Mouse (Mus musculus) limb, embryonic 12.5 days (tissue): ENCODE data around the gene Cacng3. TPM values are rescaled to one million over a fixed set of nuclear protein-coding genes. Genes with fewer than 3 reads are reported as not detected.

ENCODE experiments used
- ATAC-seq: fragments of 200-750 bp; cut with Nextera tagmentation; 2 replicates; pipeline ENCODE4 v1.8.0; 2017; ENCODE audit warnings: low read depth, moderate TSS enrichment; ENCODE audit not compliant: insufficient number of reproducible peaks, insufficient read depth, low FRiP score, low TSS enrichment
- H3K27ac ChIP-seq: fragments of 300-500 bp; sonication (generic); 2 replicates; pipeline ENCODE4 v1.5.1; 2016; ENCODE audit warnings: mild to moderate bottlenecking, moderate library complexity
- H3K27me3 ChIP-seq: fragments of 300-500 bp; sonication (generic); 2 replicates; pipeline ENCODE4 v1.6.1; 2016; ENCODE audit warnings: mild to moderate bottlenecking, moderate library complexity
- H3K36me3 ChIP-seq: fragments of 300-500 bp; sonication (generic); 2 replicates; pipeline ENCODE4 v1.6.1; 2016; ENCODE audit warnings: mild to moderate bottlenecking, moderate library complexity
- H3K4me1 ChIP-seq: fragments of 300-500 bp; sonication (generic); replicated peaks from 2 replicates; pipeline ENCODE4 v1.6.1; 2016
- H3K4me2 ChIP-seq: fragments of 300-500 bp; sonication (generic); 2 replicates; pipeline ENCODE4 v1.6.1; 2016; ENCODE audit warnings: mild to moderate bottlenecking, moderate library complexity
- H3K4me3 ChIP-seq: fragments of 300-500 bp; sonication (generic); replicated peaks from 2 replicates; pipeline ENCODE4 v1.5.1; 2016; ENCODE audit warnings: mild to moderate bottlenecking
- H3K9ac ChIP-seq: fragments of 300-500 bp; sonication (generic); replicated peaks from 2 replicates; pipeline ENCODE4 v1.6.1; 2016; ENCODE audit warnings: mild to moderate bottlenecking, moderate library complexity
- H3K9me3 ChIP-seq: fragments of 300-500 bp; sonication (generic); 2 replicates; pipeline ENCODE4 v1.6.1; 2016; ENCODE audit warnings: mild to moderate bottlenecking, moderate library complexity
- WGBS: fragments of 180-500 bp; shearing (Covaris S2); methylation state at CpG from one replicate; pipeline ENCODE4 v1.1.7; 2016; 5-methylcytosine and 5-hydroxymethylcytosine counted together
- polyA plus RNA-seq: library from polyadenylated mRNA; unstranded; fragments of >200 nt; fragmentation: Nextera tagmentation; extraction: Ambion mirVana; gene quantifications from 2 replicates; pipeline ENCODE4 v1.2.1, GENCODE M21; 2016

Gene Cacng3
- polyA plus RNA-seq, 1 experiment from 2014 or later, result not detected

- H3K36me3 ChIP-seq, result no peaks in the 10 kb centered on the region
- no peaks in the 10 kb centered on the region for H3K9me3 ChIP-seq
- H3K4me3 ChIP-seq, result no peak overlapping the region
- WGBS, result 94% methylated on average over 5 of the region's 5 CpGs
- H3K9ac ChIP-seq, result no peak overlapping the region
- H3K27me3 ChIP-seq, result no peaks in the 10 kb centered on the region
- no peak overlapping the region for H3K27ac ChIP-seq
- H3K4me1 ChIP-seq, result no peaks in the 10 kb centered on the region
- no peak for ATAC-seq
- H3K4me2 ChIP-seq, result no peak overlapping the region
Measured at GRCm38 (mm10) chr7:122657423-122658126, 12.7 kb upstream of the Cacng3 start.

DNA sequence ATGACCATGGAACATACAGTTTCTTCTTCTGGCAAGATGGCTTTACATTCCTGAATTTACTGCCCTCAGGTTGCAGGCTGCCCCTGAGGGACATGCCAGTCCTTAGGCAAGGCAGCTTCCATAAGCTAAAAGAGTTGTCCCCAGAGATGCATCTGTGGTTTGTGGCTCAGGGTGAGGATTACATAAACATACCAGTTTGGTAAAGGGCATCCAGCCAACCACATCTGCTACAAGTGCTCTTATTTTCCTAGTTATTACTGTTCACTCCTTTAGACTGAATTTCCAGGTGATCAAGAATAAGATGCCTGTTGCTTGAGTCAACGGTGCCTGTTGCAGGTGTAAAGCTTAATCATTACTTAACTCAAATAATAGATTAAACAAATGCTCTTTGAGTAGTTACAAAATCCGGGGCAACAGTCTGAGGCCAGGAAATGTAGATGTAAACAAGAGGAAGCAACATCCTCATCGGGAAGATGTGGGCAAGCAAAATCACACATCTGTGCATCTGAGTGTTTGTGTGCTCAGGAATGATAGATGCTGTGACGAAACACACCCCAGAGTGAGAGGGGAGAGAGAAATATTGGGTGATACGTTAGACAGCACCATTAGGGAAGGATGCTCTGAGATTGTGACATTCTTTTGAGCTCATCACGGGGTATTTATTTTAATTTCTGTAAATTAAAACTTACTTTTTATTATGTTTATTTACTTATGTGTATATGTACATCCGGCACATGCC, 4.8 kb upstream of the Cacng3 start:
- Histone ChIP-seq H3K27me3 (peaks cover 3% of the 10 kb centered on the region), H3K4me1 (no peaks in the 10 kb centered on the region), H3K4me2 (no peak overlapping the region), H3K36me3 (no peaks in the 10 kb centered on the region), H3K9ac (no peak overlapping the region), H3K4me3 (no peak overlapping the region), H3K9me3 (no peaks in the 10 kb centered on the region), H3K27ac (no peak overlapping the region)
- no peak for ATAC-seq
- 77% methylated on average over 7 of the region's 7 CpGs for WGBS

DNA sequence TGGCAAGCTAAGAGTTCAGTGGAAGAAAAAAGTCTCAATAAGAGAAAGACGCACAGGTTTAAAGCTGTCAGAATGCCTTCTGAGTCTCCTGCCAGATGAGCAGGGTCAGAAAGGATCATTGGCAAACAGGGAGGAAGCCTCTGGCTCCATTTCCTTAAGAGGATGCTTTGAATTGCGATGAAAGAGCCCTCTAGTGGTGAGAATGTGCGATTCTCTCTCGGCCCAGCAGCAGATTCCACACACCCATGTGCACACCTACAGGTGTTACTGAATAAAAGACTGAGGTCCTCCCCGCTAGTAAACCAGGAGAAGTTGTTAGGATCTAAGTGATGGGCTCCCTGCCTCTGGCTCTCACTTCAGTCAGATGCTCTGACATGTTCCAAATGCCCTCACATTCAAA, 2.4 kb upstream of the Cacng3 start:
- no peak for ATAC-seq
- Histone ChIP-seq H3K27me3 (peaks cover 19% of the 10 kb centered on the region), H3K4me1 (0 out of 2 replicates have a peak, but pooled peaks cover 5% of the 10 kb centered on the region), H3K27ac (no peak overlapping the region), H3K4me3 (no peak overlapping the region), H3K9me3 (no peaks in the 10 kb centered on the region), H3K9ac (no peak overlapping the region), H3K4me2 (no peak overlapping the region), H3K36me3 (no peaks in the 10 kb centered on the region)
- 24% methylated on average over 5 of the region's 5 CpGs for WGBS

- Histone ChIP-seq H3K9me3 (no peaks in the 10 kb centered on the region), H3K9ac (no peak overlapping the region), H3K36me3 (no peaks in the 10 kb centered on the region), H3K4me3 (no peak overlapping the region), H3K27me3 (peaks cover 19% of the 10 kb centered on the region), H3K4me1 (0 out of 2 replicates have a peak, but pooled peaks cover 5% of the 10 kb centered on the region), H3K27ac (no peak overlapping the region), H3K4me2 (0 out of 2 replicates have a peak overlapping the region, but pooled peaks have one; percentile 6)
- 13% methylated on average over 42 of the region's 45 CpGs for WGBS
- peak; percentile 96 for ATAC-seq
Measured at GRCm38 (mm10) chr7:122670873-122671641, 765 bp downstream of the Cacng3 start.

DNA sequence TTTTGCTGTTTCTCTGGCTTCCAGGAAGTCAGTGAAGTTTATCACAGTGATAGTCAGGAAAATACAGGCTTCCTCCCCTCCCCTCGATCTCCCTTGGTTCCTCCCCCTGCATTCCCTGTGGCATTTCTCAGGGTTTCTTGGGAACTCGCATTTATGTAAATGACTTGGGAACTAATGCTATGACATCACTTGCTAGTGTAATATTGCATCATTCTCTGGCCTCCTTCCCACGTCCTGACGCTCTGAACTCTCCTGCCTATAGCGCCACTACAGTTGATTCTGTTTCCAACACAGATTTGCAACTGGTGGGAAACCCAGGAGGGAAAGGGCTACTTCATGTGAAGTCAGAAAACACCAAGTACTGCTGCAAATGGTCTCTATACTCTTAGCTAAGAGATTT, 2.7 kb downstream of the Cacng3 start:
- WGBS, result 51% methylated on average over 5 of the region's 5 CpGs
- Histone ChIP-seq H3K9ac (no peak overlapping the region), H3K4me3 (no peak overlapping the region), H3K36me3 (no peaks in the 10 kb centered on the region), H3K4me1 (0 out of 2 replicates have a peak, but pooled peaks cover 5% of the 10 kb centered on the region), H3K27ac (no peak overlapping the region), H3K4me2 (no peak overlapping the region), H3K9me3 (no peaks in the 10 kb centered on the region), H3K27me3 (peaks cover 19% of the 10 kb centered on the region)
- ATAC-seq, result no peak

DNA sequence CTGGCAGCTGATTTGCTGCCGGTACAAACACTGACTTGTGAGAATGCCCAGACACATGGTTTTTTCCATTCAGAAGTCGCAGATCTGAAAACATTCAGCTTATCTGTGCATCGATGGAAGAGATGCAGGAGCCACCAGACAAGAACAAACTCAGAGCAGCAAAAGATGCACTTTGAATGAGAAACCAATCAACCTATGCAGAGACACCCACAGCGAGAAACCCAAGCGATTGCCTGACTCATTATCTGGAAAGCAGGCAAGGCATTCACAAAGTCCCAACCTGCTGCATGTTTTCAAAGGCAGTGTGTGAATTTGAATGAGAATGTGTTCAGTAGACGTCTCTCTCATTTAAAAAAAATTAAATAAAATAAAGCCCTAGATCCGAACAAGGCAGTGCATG, 4.9 kb downstream of the Cacng3 start:
- H3K36me3 ChIP-seq, result no peaks in the 10 kb centered on the region
- ATAC-seq, result no peak
- H3K9ac ChIP-seq, result no peak overlapping the region
- H3K4me3 ChIP-seq, result no peak overlapping the region
- H3K4me1 ChIP-seq, result 0 out of 2 replicates have a peak, but pooled peaks cover 5% of the 10 kb centered on the region
- WGBS, result 88% methylated on average over 7 of the region's 7 CpGs
- no peak overlapping the region for H3K27ac ChIP-seq
- H3K27me3 ChIP-seq, result peaks cover 19% of the 10 kb centered on the region
- no peaks in the 10 kb centered on the region for H3K9me3 ChIP-seq
- no peak overlapping the region for H3K4me2 ChIP-seq

DNA sequence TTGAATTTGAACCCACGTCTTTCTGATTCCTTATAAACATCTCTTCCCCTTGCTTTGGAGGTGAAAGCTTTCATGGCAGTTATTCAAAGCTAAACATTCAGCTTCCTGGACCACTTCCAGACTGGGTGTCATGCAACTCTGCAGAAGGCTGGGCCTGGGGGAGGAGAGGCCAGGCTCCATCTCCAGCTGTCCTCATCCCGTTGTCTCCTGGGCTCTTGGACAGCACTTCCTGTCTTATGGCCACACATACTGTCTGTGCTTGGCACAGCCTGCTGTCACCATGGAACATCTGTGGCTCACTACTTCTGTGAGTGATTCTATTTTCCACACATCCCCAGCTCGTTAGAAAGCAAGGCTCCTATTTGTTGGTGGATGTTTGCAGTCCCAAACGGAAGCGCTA, 31.5 kb downstream of the Cacng3 start:
- H3K4me1 ChIP-seq, result no peaks in the 10 kb centered on the region
- H3K36me3 ChIP-seq, result no peaks in the 10 kb centered on the region
- H3K9me3 ChIP-seq, result no peaks in the 10 kb centered on the region
- no peak overlapping the region for H3K9ac ChIP-seq
- no peak for ATAC-seq
- WGBS, result 75% methylated on average over 5 of the region's 5 CpGs
- no peak overlapping the region for H3K27ac ChIP-seq
- no peak overlapping the region for H3K4me3 ChIP-seq
- no peak overlapping the region for H3K4me2 ChIP-seq
- H3K27me3 ChIP-seq, result 0 out of 2 replicates have a peak, but pooled peaks cover 3% of the 10 kb centered on the region

DNA sequence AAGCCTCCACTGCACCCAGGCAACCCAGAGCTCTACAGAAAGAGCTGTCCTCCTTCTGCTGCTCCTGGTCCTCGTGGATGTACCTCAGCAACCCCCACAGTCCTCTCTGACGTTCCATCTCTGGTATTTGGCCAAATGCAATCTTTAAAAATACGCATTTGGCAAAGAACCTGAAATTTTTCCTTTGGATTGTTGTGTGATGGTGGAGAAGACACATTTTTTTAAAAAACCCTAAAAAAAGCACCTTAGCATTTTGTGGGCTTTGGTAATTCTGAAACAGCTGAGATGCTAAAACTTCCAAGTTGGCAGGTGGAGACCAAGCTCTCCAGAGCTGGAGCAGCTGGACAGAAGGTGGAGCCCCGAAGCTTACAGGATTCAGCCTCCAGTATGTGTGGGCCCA, 32.2 kb downstream of the Cacng3 start:
- Histone ChIP-seq H3K9ac (no peak overlapping the region), H3K4me1 (no peaks in the 10 kb centered on the region), H3K27ac (no peak overlapping the region), H3K27me3 (0 out of 2 replicates have a peak, but pooled peaks cover 3% of the 10 kb centered on the region), H3K9me3 (no peaks in the 10 kb centered on the region), H3K4me2 (no peak overlapping the region), H3K36me3 (no peaks in the 10 kb centered on the region), H3K4me3 (no peak overlapping the region)
- 77% methylated on average over 4 of the region's 4 CpGs for WGBS
- no peak for ATAC-seq

- no peak overlapping the region for H3K9ac ChIP-seq
- no peak overlapping the region for H3K27ac ChIP-seq
- H3K9me3 ChIP-seq, result no peaks in the 10 kb centered on the region
- no peak overlapping the region for H3K4me2 ChIP-seq
- no peaks in the 10 kb centered on the region for H3K36me3 ChIP-seq
- 57% methylated on average over 5 of the region's 5 CpGs for WGBS
- no peaks in the 10 kb centered on the region for H3K4me1 ChIP-seq
- 0 out of 2 replicates have a peak, but pooled peaks cover 3% of the 10 kb centered on the region for H3K27me3 ChIP-seq
- H3K4me3 ChIP-seq, result no peak overlapping the region
- no peak for ATAC-seq
Measured at GRCm38 (mm10) chr7:122706736-122707135, 36.4 kb downstream of the Cacng3 start.

DNA sequence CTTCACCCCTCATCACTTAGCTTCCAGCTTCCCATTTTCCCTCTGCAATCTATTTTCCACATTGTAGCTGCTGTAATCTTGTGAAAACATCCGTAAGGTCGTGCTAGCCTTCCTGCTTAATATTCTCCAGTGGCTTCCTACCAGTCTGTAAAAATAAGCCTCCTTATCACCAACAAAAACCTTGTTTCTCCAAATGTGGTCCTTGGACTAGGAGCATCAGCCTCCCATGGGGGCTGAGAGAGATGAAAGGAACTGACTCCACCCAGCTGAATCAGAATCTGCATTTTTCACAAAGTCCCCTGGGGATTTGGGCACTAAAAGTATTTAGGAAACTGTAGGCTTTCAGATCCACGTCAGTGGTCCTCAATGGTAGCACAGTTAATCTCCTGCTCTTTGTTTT, 46.0 kb downstream of the Cacng3 start:
- H3K9ac ChIP-seq, result no peak overlapping the region
- no peak overlapping the region for H3K4me2 ChIP-seq
- H3K4me3 ChIP-seq, result no peak overlapping the region
- no peaks in the 10 kb centered on the region for H3K9me3 ChIP-seq
- no peaks in the 10 kb centered on the region for H3K36me3 ChIP-seq
- ATAC-seq, result no peak
- H3K27ac ChIP-seq, result no peak overlapping the region
- peaks cover 3% of the 10 kb centered on the region; the same call in 1 of the 2 replicates for H3K27me3 ChIP-seq
- WGBS, result 65% methylated on average over 3 of the region's 3 CpGs
- no peaks in the 10 kb centered on the region for H3K4me1 ChIP-seq

DNA sequence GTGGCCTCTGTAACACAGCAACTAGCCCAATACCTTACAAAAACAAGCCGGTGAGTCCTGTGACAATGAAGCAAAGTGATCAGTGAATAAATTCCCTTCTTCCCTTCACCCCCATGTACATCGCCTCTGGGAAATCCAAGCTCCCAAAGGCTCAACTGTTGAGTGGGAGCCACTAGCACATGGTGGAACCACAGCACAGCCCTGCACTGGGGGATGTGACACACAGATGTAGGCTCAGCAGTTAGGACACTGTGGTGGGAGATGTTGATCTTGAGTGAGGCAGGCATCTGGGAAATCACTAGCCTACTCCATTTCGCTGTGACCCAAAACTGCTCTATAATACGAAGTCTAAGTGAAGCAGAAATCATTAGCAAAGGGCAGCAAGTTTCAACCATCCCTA, 48.2 kb downstream of the Cacng3 start:
- H3K36me3 ChIP-seq, result no peaks in the 10 kb centered on the region
- no peak for ATAC-seq
- no peak overlapping the region for H3K9ac ChIP-seq
- 88% methylated on average over 4 of the region's 4 CpGs for WGBS
- no peak overlapping the region for H3K27ac ChIP-seq
- no peaks in the 10 kb centered on the region for H3K9me3 ChIP-seq
- no peaks in the 10 kb centered on the region for H3K4me1 ChIP-seq
- no peak overlapping the region for H3K4me3 ChIP-seq
- no peak overlapping the region for H3K4me2 ChIP-seq
- H3K27me3 ChIP-seq, result no peaks in the 10 kb centered on the region
